Mouse (Mus musculus) liver, adult 2 months (tissue): Measurements from ENCODE around the gene Fn3krp. TPM values are rescaled to one million over a fixed set of nuclear protein-coding genes. Genes with fewer than 3 reads are reported as not detected.

Experiments
- DNase-seq: peaks from one replicate; pipeline ENCODE4 v3.0.0-alpha.2; 2011; ENCODE audit warnings: low read depth, low spot score; ENCODE audit errors: extremely low read depth
- H3K27ac ChIP-seq: fragments of 200-500 bp; replicated peaks from 2 replicates; pipeline ENCODE4 v1.5.1; 2012; ENCODE audit warnings: low read depth, mild to moderate bottlenecking, control low read depth, inconsistent platforms, low read length; ENCODE audit not compliant: insufficient read depth
- H3K27me3 ChIP-seq: fragments of 200-500 bp; 2 replicates; pipeline ENCODE4 v1.6.1; 2012; ENCODE audit warnings: mild to moderate bottlenecking, moderate library complexity, low read length, inconsistent platforms; ENCODE audit not compliant: control insufficient read depth, insufficient read depth
- H3K36me3 ChIP-seq: fragments of 200-500 bp; 2 replicates; pipeline ENCODE4 v1.6.1; 2012; ENCODE audit warnings: low read length, inconsistent platforms; ENCODE audit not compliant: control insufficient read depth, insufficient read depth
- H3K4me1 ChIP-seq: fragments of 200-500 bp; 2 replicates; pipeline ENCODE4 v1.6.1; 2011; ENCODE audit warnings: low read length; ENCODE audit not compliant: control insufficient read depth, insufficient read depth
- H3K4me3 ChIP-seq: fragments of 200-500 bp; 2 replicates; pipeline ENCODE4 v1.5.1; 2011; ENCODE audit warnings: low read depth, mild to moderate bottlenecking, control low read depth, low read length, moderate library complexity; ENCODE audit not compliant: insufficient read depth
- H3K79me2 ChIP-seq: fragments of 200-500 bp; 2 replicates; pipeline ENCODE4 v1.6.1; 2012; ENCODE audit warnings: inconsistent platforms, mild to moderate bottlenecking, low read length, moderate library complexity; ENCODE audit not compliant: control insufficient read depth, insufficient read depth
- H3K9ac ChIP-seq: fragments of 200-500 bp; 2 replicates; pipeline ENCODE4 v1.6.1; 2012; ENCODE audit warnings: low read depth, mild to moderate bottlenecking, control low read depth, inconsistent platforms, low read length
- CTCF ChIP-seq: fragments of 200-500 bp; IDR thresholded peaks from 2 replicates; pipeline ENCODE4 v1.5.1; 2011; ENCODE audit warnings: low read depth, low read length, control low read depth
- POLR2A ChIP-seq: fragments of 200-500 bp; IDR thresholded peaks from 2 replicates; pipeline ENCODE4 v1.6.1; 2011; ENCODE audit warnings: low read length, control low read depth; ENCODE audit not compliant: insufficient read depth; ENCODE audit errors: extremely low read depth
- WGBS: fragments of 180-500 bp; shearing (Covaris S2); methylation state at CpG from one replicate; pipeline ENCODE4 v1.1.7; 2018; 5-methylcytosine and 5-hydroxymethylcytosine counted together
- polyA plus RNA-seq: library from polyadenylated mRNA; depleted of rRNA; stranded (reverse); fragments of >200 nt; gene quantifications from 2 replicates; pipeline ENCODE4 v1.2.3, GENCODE M21; 2012
- total RNA-seq: library from RNA; depleted of rRNA; stranded (reverse); fragments of >200 nt; gene quantifications from 2 replicates; pipeline ENCODE4 v1.2.3, GENCODE M21; 2014

Gene Fn3krp
- total and polyA plus RNA-seq, 2 experiments, result 5.5 to 12.7 TPM

GRCm38 (mm10) chr11:121434156-121435155, 13.3 kb downstream of the Fn3krp start, which contains the start of gene Fn3k:
Gene Fn3k, plus strand, starts transcription at chr11:121434913.
- Histone ChIP-seq H3K4me3 (peak within 1 kb of the TSS; percentile 68), H3K27me3 (no peaks in the 10 kb centered on the region), H3K27ac (peak within 1 kb of the TSS; percentile 55), H3K4me1 (peaks cover 12% of the 10 kb centered on the region), H3K9ac (peak within 1 kb of the TSS; percentile 76), H3K79me2 (peaks cover 6% of the 10 kb centered on the region; the same call in 1 of the 2 replicates), H3K36me3 (0 out of 2 replicates have a peak, but pooled peaks cover under 1% of the 10 kb centered on the region)
- TF ChIP-seq CTCF (no peak), POLR2A (peak; percentile 66; the same call in 1 of the 2 replicates)
- WGBS, result 7% methylated on average over 30 of the region's 30 CpGs
- DNase-seq, result peak; percentile 86

GRCm38 (mm10) chr11:121437236-121437635, 16.0 kb downstream of the Fn3krp start:
- Histone ChIP-seq H3K4me1 (peaks cover 17% of the 10 kb centered on the region), H3K4me3 (no peak overlapping the region), H3K27ac (no peak overlapping the region)

GRCm38 (mm10) chr11:121439686-121440292, 18.6 kb downstream of the Fn3krp start:
- TF ChIP-seq CTCF, result no peak
- no peak for TF ChIP-seq POLR2A
- Histone ChIP-seq H3K36me3 (peaks cover 4% of the 10 kb centered on the region; the same call in 1 of the 2 replicates), H3K79me2 (peaks cover 6% of the 10 kb centered on the region; the same call in 1 of the 2 replicates), H3K4me1 (peaks cover 15% of the 10 kb centered on the region), H3K27me3 (no peaks in the 10 kb centered on the region), H3K27ac (peak overlapping the region; percentile 62), H3K4me3 (no peak overlapping the region), H3K9ac (no peak overlapping the region)
- peak; percentile 98 for DNase-seq
- WGBS, result 39% methylated on average over 5 of the region's 5 CpGs

More at GRCm38 (mm10) chr11:121437236-121437635, 16.0 kb downstream of the Fn3krp start:
- TF ChIP-seq CTCF (no peak), POLR2A (no peak)
- 91% methylated on average over 5 of the region's 5 CpGs for WGBS
- Histone ChIP-seq H3K27me3 (no peaks in the 10 kb centered on the region), H3K79me2 (peaks cover 6% of the 10 kb centered on the region; the same call in 1 of the 2 replicates), H3K36me3 (peaks cover 4% of the 10 kb centered on the region; the same call in 1 of the 2 replicates), H3K9ac (no peak overlapping the region)
- no peak for DNase-seq

GRCm38 (mm10) chr11:121441653-121442052, 20.5 kb downstream of the Fn3krp start:
- DNase-seq, result no peak
- WGBS, result 92% methylated on average over 4 of the region's 4 CpGs
- no peak overlapping the region for H3K27ac ChIP-seq
- no peak overlapping the region for H3K4me3 ChIP-seq
- TF ChIP-seq POLR2A (no peak), CTCF (no peak)
- H3K9ac ChIP-seq, result no peak overlapping the region
- no peaks in the 10 kb centered on the region for H3K27me3 ChIP-seq
- peaks cover 8% of the 10 kb centered on the region for H3K4me1 ChIP-seq
- H3K79me2 ChIP-seq, result no peaks in the 10 kb centered on the region
- peaks cover 4% of the 10 kb centered on the region; the same call in 1 of the 2 replicates for H3K36me3 ChIP-seq

GRCm38 (mm10) chr11:121442076-121442475, 20.9 kb downstream of the Fn3krp start:
- 62% methylated on average over 2 of the region's 2 CpGs for WGBS
- TF ChIP-seq POLR2A (no peak), CTCF (no peak)
- Histone ChIP-seq H3K4me1 (peaks cover 8% of the 10 kb centered on the region), H3K27ac (no peak overlapping the region), H3K4me3 (no peak overlapping the region), H3K9ac (no peak overlapping the region), H3K27me3 (no peaks in the 10 kb centered on the region), H3K36me3 (peaks cover 4% of the 10 kb centered on the region; the same call in 1 of the 2 replicates), H3K79me2 (no peaks in the 10 kb centered on the region)
- no peak for DNase-seq
